Mouse (Mus musculus) heart, postnatal 0 days (tissue): Measurements from ENCODE around the gene Galr2.

Experiments used
- CTCF ChIP-seq: IDR thresholded peaks from 2 replicates; pipeline ENCODE4 v1.5.1; 2016; ENCODE audit warnings: antibody characterized with exemption, control low read depth, low read depth
- EP300 ChIP-seq: IDR thresholded peaks from 2 replicates; pipeline ENCODE4 v1.6.1; 2016; ENCODE audit warnings: antibody characterized with exemption, low read depth

GRCm38 (mm10) chr11:116255982-116256675 is 24.6 kb upstream of the Galr2 start:
- TF ChIP-seq EP300, result no peak
- TF ChIP-seq CTCF, result no peak
